Mouse (Mus musculus): ENCODE results near the gene Npr1.

The Npr1 gene

GRCm38 (mm10) chr3:90475831-90476611 is 10.4 kb upstream of the Npr1 start, which contains the start of gene Ilf2:
Gene Ilf2 (plus strand): TSS chr3:90476126.
- peak; percentile 99 for ATAC-seq (ENCODE audit: low TSS enrichment)

GRCm38 (mm10) chr3:90475151-90475830 is 9.6 kb upstream of the Npr1 start:
- 0 out of 2 replicates have a peak, but pooled peaks have one; percentile 1 for ATAC-seq (ENCODE audit: low TSS enrichment)

- peak; percentile 30; the same call in 1 of the 2 replicates for ATAC-seq (ENCODE audit: low TSS enrichment)
Measured at GRCm38 (mm10) chr3:90472213-90472612, 6.5 kb upstream of the Npr1 start.

GRCm38 (mm10) chr3:90467618-90468300 is 2.1 kb upstream of the Npr1 start:
- no peak for ATAC-seq (ENCODE audit: low TSS enrichment)

GRCm38 (mm10) chr3:90466311-90466766 is 673 bp upstream of the Npr1 start:
- peak; percentile 80 for ATAC-seq (ENCODE audit: low TSS enrichment)

- no peak for ATAC-seq (ENCODE audit: low TSS enrichment)
Measured at GRCm38 (mm10) chr3:90465081-90465685, 483 bp downstream of the Npr1 start.

- ATAC-seq (ENCODE audit: low TSS enrichment), result no peak
Measured at GRCm38 (mm10) chr3:90464552-90465080, 1.1 kb downstream of the Npr1 start.

- ATAC-seq (ENCODE audit: low TSS enrichment), result no peak
Measured at GRCm38 (mm10) chr3:90462579-90462978, 3.1 kb downstream of the Npr1 start.

- no peak for ATAC-seq (ENCODE audit: low TSS enrichment)
Measured at GRCm38 (mm10) chr3:90461935-90462334, 3.7 kb downstream of the Npr1 start.

GRCm38 (mm10) chr3:90460315-90460714 is 5.4 kb downstream of the Npr1 start:
- ATAC-seq (ENCODE audit: low TSS enrichment), result no peak

- no peak for ATAC-seq (ENCODE audit: low TSS enrichment)
Measured at GRCm38 (mm10) chr3:90459727-90460126, 5.9 kb downstream of the Npr1 start.

- no peak for ATAC-seq (ENCODE audit: low TSS enrichment)
Measured at GRCm38 (mm10) chr3:90454931-90455330, 10.7 kb downstream of the Npr1 start.

- peak; percentile 94 for ATAC-seq (ENCODE audit: low TSS enrichment)
Measured at GRCm38 (mm10) chr3:90451396-90452095, 14.1 kb downstream of the Npr1 start.

- no peak for ATAC-seq (ENCODE audit: low TSS enrichment)
Measured at GRCm38 (mm10) chr3:90450874-90451273, 14.8 kb downstream of the Npr1 start.

- no peak for ATAC-seq (ENCODE audit: low TSS enrichment)
Measured at GRCm38 (mm10) chr3:90448626-90449025, 17.0 kb downstream of the Npr1 start.

GRCm38 (mm10) chr3:90447123-90447494 is 18.6 kb downstream of the Npr1 start:
- 0 out of 2 replicates have a peak, but pooled peaks have one; percentile 2 for ATAC-seq (ENCODE audit: low TSS enrichment)

GRCm38 (mm10) chr3:90446389-90447122 is 19.1 kb downstream of the Npr1 start:
- ATAC-seq (ENCODE audit: low TSS enrichment), result peak; percentile 77

- ATAC-seq (ENCODE audit: low TSS enrichment), result no peak
Measured at GRCm38 (mm10) chr3:90445417-90446200, 20.1 kb downstream of the Npr1 start.

GRCm38 (mm10) chr3:90443977-90444376 is 21.7 kb downstream of the Npr1 start:
- no peak for ATAC-seq (ENCODE audit: low TSS enrichment)

- ATAC-seq (ENCODE audit: low TSS enrichment), result no peak
Measured at GRCm38 (mm10) chr3:90440756-90441155, 24.9 kb downstream of the Npr1 start.

Measured in frontal cortex, adult (tissue).